8 mouse cellular contexts compared by ENCODE assay signal in genomic region chr10:51677548-51678250, GRCm38 (mm10). TPM values are rescaled to one million over a fixed set of nuclear protein-coding genes. Genes with fewer than 3 reads are reported as not detected.
A peak's percentile ranks its signal among the peaks of the same experiment; 100 is the strongest.
DNase-seq lines count a peak whose midpoint lies in the region; ATAC-seq and TF ChIP-seq lines count a peak whose summit lies in the region.

TSS of gene Rfx6 (plus strand) at chr10:51677756.

- peaks cover 16% of the 10 kb centered on the region; the same call in 1 of the 2 replicates for H3K27me3 ChIP-seq in kidney, postnatal 0 days (ENCODE audit: insufficient read depth, low read length)
- no peaks in the 10 kb centered on the region for H3K27me3 ChIP-seq in testis, adult 2 months (ENCODE audit: control insufficient read depth, insufficient read depth, low read length)

- 2% methylated on average over 38 of the region's 38 CpGs for WGBS in kidney, postnatal 0 days

- no peaks in the 10 kb centered on the region for H3K9me3 ChIP-seq in kidney, postnatal 0 days (replicated peaks; ENCODE audit: low read length)

- no peak within 1 kb of the TSS for H3K9ac ChIP-seq in kidney, postnatal 0 days (ENCODE audit: low read depth, low read length)

- DNase-seq in cerebellum, adult 11-12 months: no peak
- DNase-seq in urinary bladder, postnatal 14 days (ENCODE audit: low spot score): peak; percentile 8
- DNase-seq in urinary bladder, postnatal 10 days (ENCODE audit: low spot score): no peak
- peak; percentile 16 for DNase-seq in kidney, postnatal 0 days (ENCODE audit: low spot score)
- peak; percentile 41 for DNase-seq in mesoderm, embryonic 11.5 days (ENCODE audit: low read depth, low spot score)
- no peak for DNase-seq in urinary bladder, adult 2 months (ENCODE audit: low spot score)

- ATAC-seq in cerebellum, adult (ENCODE audit: insufficient number of reproducible peaks, low FRiP score, low TSS enrichment): peak; percentile 45; the same call in 1 of the 2 replicates
- peak; percentile 61; the same call in 1 of the 2 replicates for ATAC-seq in kidney, postnatal 0 days (replicated peaks; ENCODE audit: low FRiP score, low read depth)

- H3K36me3 ChIP-seq in kidney, postnatal 0 days (ENCODE audit: insufficient read depth, low read length): no peaks in the 10 kb centered on the region
- H3K36me3 ChIP-seq in testis, adult 2 months (ENCODE audit: control insufficient read depth, insufficient read depth, low read length): no peaks in the 10 kb centered on the region

- no peak for TF ChIP-seq POLR2A in testis, adult 2 months (IDR thresholded peaks at IDR 0.05; ENCODE audit: control insufficient read depth, low read depth, low read length)

- H3K4me1 ChIP-seq in kidney, postnatal 0 days (replicated peaks; ENCODE audit: insufficient read depth, low read length): peaks cover 6% of the 10 kb centered on the region; the same call in 1 of the 2 replicates
- H3K4me1 ChIP-seq in testis, adult 2 months (ENCODE audit: control insufficient read depth, insufficient read depth, low read length): peaks cover 4% of the 10 kb centered on the region

- H3K4me2 ChIP-seq in kidney, postnatal 0 days (ENCODE audit: low read length): peak within 1 kb of the TSS; percentile 78

- H3K27ac ChIP-seq in kidney, postnatal 0 days: no peak within 1 kb of the TSS
- H3K27ac ChIP-seq in testis, adult 2 months (ENCODE audit: control insufficient read depth, insufficient read depth, low read depth, low read length): no peak within 1 kb of the TSS

- no peak for TF ChIP-seq CTCF in kidney, postnatal 0 days (IDR thresholded peaks at IDR 0.05; ENCODE audit: low read depth)
- TF ChIP-seq CTCF in testis, adult 2 months (IDR thresholded peaks at IDR 0.05; ENCODE audit: control insufficient read depth, insufficient read depth, insufficient replicate concordance, low read depth, low read length): no peak

- peak within 1 kb of the TSS; percentile 34 for H3K4me3 ChIP-seq in kidney, postnatal 0 days (replicated peaks; ENCODE audit: low read depth, low read length)
- peak within 1 kb of the TSS; percentile 30 for H3K4me3 ChIP-seq in testis, adult 2 months (ENCODE audit: control insufficient read depth, low read depth, low read length)

RNA-seq across cellular contexts. Expression of gene Rfx6, which starts in this region (rescaled TPM):
- not detected in 2 replicates for polyA plus RNA-seq in kidney, postnatal 0 days (2015; fragmentation: Nextera tagmentation; extraction: Ambion mirVana)
- polyA plus RNA-seq in testis, adult 2 months (2012; rRNA removed): 0.95 and 1.1 TPM in 2 replicates
- polyA plus RNA-seq in urinary bladder, adult 2 months (2012; rRNA removed): not detected in 2 replicates

Comparison
In these comparisons a context has a peak if more than half of its experiments do, and no peak if none do; other contexts are left out.
1. DNase-seq: peak in urinary bladder, postnatal 14 days (single experiment) and mesoderm, embryonic 11.5 days (single experiment); none in cerebellum, adult 11-12 months (single experiment), urinary bladder, postnatal 10 days (single experiment) and urinary bladder, adult 2 months (single experiment).
2. Peak in DNase-seq, ATAC-seq, H3K4me3 ChIP-seq and H3K4me2 ChIP-seq in kidney, postnatal 0 days; RNA of the gene not detected or under 1 TPM.